Mouse (Mus musculus) large intestine, adult 2 months (tissue): ENCODE results near the gene Grk6. TPM values are rescaled to one million over a fixed set of nuclear protein-coding genes. Genes with fewer than 3 reads are reported as not detected.

Experiments used
- DNase-seq: peaks from one replicate; pipeline ENCODE4 v3.0.0-alpha.2; 2012; ENCODE audit warnings: low read depth, low spot score
- WGBS: fragments of 180-500 bp; shearing (Covaris S2); methylation state at CpG from one replicate; pipeline ENCODE4 v1.1.7; 2018; 5-methylcytosine and 5-hydroxymethylcytosine counted together
- polyA plus RNA-seq: library from polyadenylated mRNA; depleted of rRNA; stranded (reverse); fragments of >200 nt; gene quantifications from 2 replicates; pipeline ENCODE4 v1.2.3, GENCODE M21; 2012; rRNA removed

Gene Grk6
- polyA plus RNA-seq, 1 experiment = 56.4 TPM

DNA sequence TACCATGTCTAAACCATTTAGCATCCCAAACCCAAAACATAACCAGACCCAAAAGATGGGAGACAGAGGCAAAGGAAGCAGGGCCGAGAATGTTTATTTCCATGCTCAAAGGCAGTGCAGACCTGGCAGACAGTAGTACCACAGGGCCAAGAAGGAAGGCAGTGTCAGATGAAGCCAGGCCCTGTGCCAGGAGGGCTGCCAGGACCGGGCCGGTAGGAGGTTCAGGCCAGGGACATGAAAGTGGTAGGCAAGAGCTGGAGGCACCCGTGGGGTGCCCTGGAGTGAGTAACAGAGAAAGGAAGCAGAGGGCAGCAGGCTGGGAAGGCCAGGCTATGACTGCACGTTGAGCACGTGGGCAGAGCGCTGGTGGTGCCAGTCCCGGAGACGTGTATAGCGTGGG is 61.8 kb downstream of the Grk6 start:
- DNase-seq = no peak
- 81% methylated on average over 10 of the region's 10 CpGs for whole genome bisulfite sequencing

DNA sequence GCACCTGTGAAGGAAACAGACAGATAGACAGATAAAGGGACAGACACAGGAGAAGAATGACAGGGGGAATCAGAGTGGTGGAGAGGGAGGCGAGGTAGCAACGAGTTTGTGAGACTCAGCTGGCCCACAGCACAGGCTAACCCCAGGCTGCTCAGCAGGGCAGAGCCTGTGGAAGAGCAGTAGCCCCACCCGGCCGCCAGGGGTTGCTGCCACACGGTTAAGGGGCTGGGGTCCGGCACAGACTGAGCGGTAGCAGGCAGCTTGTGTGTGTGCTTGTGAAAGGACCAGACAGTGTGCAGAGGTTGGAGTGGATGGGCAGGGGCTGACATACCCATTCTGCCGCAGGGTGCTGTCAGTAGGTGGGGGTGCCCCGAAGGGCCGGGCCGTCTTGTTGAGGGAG is 63.0 kb downstream of the Grk6 start:
- 77% methylated on average over 11 of the region's 11 CpGs for WGBS
- DNase-seq = no peak

DNA sequence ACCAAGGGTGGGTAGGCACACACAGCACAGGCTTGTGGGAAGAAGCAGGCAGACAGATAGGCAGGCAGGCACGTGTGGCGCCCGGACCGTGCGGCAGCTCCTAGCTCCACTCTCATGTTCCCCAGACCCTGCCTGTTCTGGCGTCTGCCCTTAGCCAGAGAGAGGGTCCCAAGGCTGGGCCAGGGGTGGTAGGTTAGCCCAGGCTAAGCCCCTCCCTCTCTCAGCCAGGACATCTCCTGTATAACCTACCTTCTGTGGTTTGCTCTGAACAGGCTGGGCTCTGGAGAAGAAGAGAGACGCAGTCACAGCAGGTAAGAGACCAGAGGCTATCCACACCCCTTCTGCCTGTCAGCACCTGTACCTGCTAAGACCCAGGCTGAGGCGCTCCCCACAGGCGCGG is 63.7 kb downstream of the Grk6 start:
- 94% methylated on average over 10 of the region's 10 CpGs for WGBS
- DNase-seq = no peak

DNA sequence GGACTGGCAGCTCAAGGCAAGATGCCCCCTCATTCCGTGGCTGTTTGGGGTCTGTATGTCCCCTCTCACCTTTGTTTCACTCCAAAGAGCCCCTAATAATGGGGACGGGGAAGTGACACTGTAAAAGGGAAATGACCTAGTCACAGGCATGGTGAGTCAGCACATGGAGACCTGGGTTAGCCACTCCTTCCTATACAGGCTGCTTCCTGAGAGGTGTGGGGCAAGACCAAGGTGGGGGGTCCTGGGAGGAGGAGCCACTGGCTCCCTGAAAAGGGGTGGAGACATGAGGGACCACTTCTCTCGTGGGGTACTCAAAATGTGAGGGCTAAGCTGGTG is 65.4 kb downstream of the Grk6 start:
- 54% methylated on average over 3 of the region's 3 CpGs for WGBS

More for the DNA sequence above, 65.4 kb downstream of the Grk6 start:
- DNase-seq = no peak

Other genes starting within 250 kb of the Grk6 start
- 11.7 and 21.0 TPM in 2 replicates for gene Nsd1, start 235.3 kb upstream of the Grk6 start, polyA plus RNA-seq
- gene Prelid1, start 124.6 kb upstream of the Grk6 start, polyA plus RNA-seq = 778 and 779 TPM in 2 replicates
- gene Rab24, start 123.1 kb upstream of the Grk6 start, polyA plus RNA-seq = 85.0 and 92.2 TPM in 2 replicates
- gene Mxd3, start 115.2 kb upstream of the Grk6 start, polyA plus RNA-seq = 10.0 and 11.4 TPM in 2 replicates
- 125 and 147 TPM in 2 replicates for gene Lman2, start 82.3 kb upstream of the Grk6 start, polyA plus RNA-seq
- gene Rgs14, start 75.3 kb upstream of the Grk6 start, polyA plus RNA-seq = 8.9 and 10.6 TPM in 2 replicates
- 1.0 and 1.4 TPM in 2 replicates for gene Slc34a1, start 46.9 kb upstream of the Grk6 start, polyA plus RNA-seq
- not detected in 2 replicates for gene Pfn3, start 29.8 kb upstream of the Grk6 start, polyA plus RNA-seq
- gene F12, start 18.3 kb upstream of the Grk6 start, polyA plus RNA-seq = 0.06 and 0.60 TPM in 2 replicates
- 2.2 and 2.5 TPM in 2 replicates for gene Prr7, start 19.2 kb downstream of the Grk6 start, polyA plus RNA-seq
- 8.0 and 8.2 TPM in 2 replicates for gene Dbn1, start 43.0 kb downstream of the Grk6 start, polyA plus RNA-seq
- gene Pdlim7, start 68.6 kb downstream of the Grk6 start, polyA plus RNA-seq = 72.4 and 77.3 TPM in 2 replicates
- gene Dok3, start 84.2 kb downstream of the Grk6 start, polyA plus RNA-seq = 20.3 and 20.9 TPM in 2 replicates
- 48.3 and 53.7 TPM in 2 replicates for gene Ddx41, start 91.6 kb downstream of the Grk6 start, polyA plus RNA-seq
- 59.6 and 62.7 TPM in 2 replicates for gene Fam193b, start 126.0 kb downstream of the Grk6 start, polyA plus RNA-seq
- 86.6 and 105 TPM in 2 replicates for gene Tmed9, start 128.7 kb downstream of the Grk6 start, polyA plus RNA-seq
- 19.0 and 21.8 TPM in 2 replicates for gene B4galt7, start 154.8 kb downstream of the Grk6 start, polyA plus RNA-seq
- gene Caml, start 177.9 kb downstream of the Grk6 start, polyA plus RNA-seq = 17.6 TPM in 2 replicates
- gene Ddx46, start 190.0 kb downstream of the Grk6 start, polyA plus RNA-seq = 8.4 and 13.6 TPM in 2 replicates
- 12.1 and 18.5 TPM in 2 replicates for gene B230219D22Rik, start 248.1 kb downstream of the Grk6 start, polyA plus RNA-seq